Mouse (Mus musculus): ENCODE results near the gene Cryba2.

Cryba2 gene

GRCm38 (mm10) chr1:74850251-74850650 is 42.7 kb downstream of the Cryba2 start:
- DNase-seq (ENCODE audit: low read depth, low spot score), result no peak

- no peak for DNase-seq (ENCODE audit: low read depth, low spot score)
Observed at GRCm38 (mm10) chr1:74848946-74849345, 44.0 kb downstream of the Cryba2 start.

GRCm38 (mm10) chr1:74846341-74846740 is 46.6 kb downstream of the Cryba2 start:
- DNase-seq (ENCODE audit: low read depth, low spot score), result no peak

GRCm38 (mm10) chr1:74843090-74843489 is 49.9 kb downstream of the Cryba2 start:
- no peak for DNase-seq (ENCODE audit: low read depth, low spot score)
